Mouse (Mus musculus) heart, postnatal 0 days (tissue): Measurements from ENCODE around the gene Fbrsl1. TPM values are rescaled to one million over a fixed set of nuclear protein-coding genes. Genes with fewer than 3 reads are reported as not detected.

Experiments used
- ATAC-seq: fragments of 200-750 bp; cut with Nextera tagmentation; 2 replicates; pipeline ENCODE4 v1.8.0; 2017; ENCODE audit warnings: low read depth, moderate number of reproducible peaks, moderate library complexity; ENCODE audit not compliant: insufficient read depth
- DNase-seq: peaks from one replicate; pipeline ENCODE4 v3.0.0-alpha.2; 2016; ENCODE audit warnings: low spot score
- H3K27ac ChIP-seq: fragments of 300-500 bp; sonication (generic); 2 replicates; pipeline ENCODE4 v1.5.1; 2014; ENCODE audit warnings: low read depth, mild to moderate bottlenecking
- H3K27me3 ChIP-seq: fragments of 300-500 bp; sonication (generic); 2 replicates; pipeline ENCODE4 v1.6.1; 2014; ENCODE audit warnings: low read length, mixed read lengths; ENCODE audit not compliant: control insufficient read depth, insufficient read depth
- H3K36me3 ChIP-seq: fragments of 300-500 bp; sonication (generic); replicated peaks from 2 replicates; pipeline ENCODE4 v1.6.1; 2014; ENCODE audit warnings: low read length, mixed read lengths; ENCODE audit not compliant: control insufficient read depth, insufficient read depth
- H3K4me1 ChIP-seq: fragments of 300-500 bp; sonication (generic); 2 replicates; pipeline ENCODE4 v1.6.1; 2014; ENCODE audit warnings: antibody characterized with exemption; ENCODE audit not compliant: control insufficient read depth, insufficient read depth
- H3K4me2 ChIP-seq: fragments of 300-500 bp; sonication (generic); 2 replicates; pipeline ENCODE4 v1.6.1; 2014; ENCODE audit warnings: low read depth, mild to moderate bottlenecking, low read length, moderate library complexity
- H3K4me3 ChIP-seq: fragments of 300-500 bp; sonication (generic); 2 replicates; pipeline ENCODE4 v1.5.1; 2014; ENCODE audit warnings: low read depth, low read length
- H3K9ac ChIP-seq: fragments of 300-500 bp; sonication (generic); replicated peaks from 2 replicates; pipeline ENCODE4 v1.6.1; 2014; ENCODE audit warnings: low read depth, low read length, mixed read lengths
- H3K9me3 ChIP-seq: fragments of 300-500 bp; sonication (generic); replicated peaks from 2 replicates; pipeline ENCODE4 v1.6.1; 2016; ENCODE audit warnings: low read length; ENCODE audit not compliant: control insufficient read depth
- CTCF ChIP-seq: IDR thresholded peaks from 2 replicates; pipeline ENCODE4 v1.5.1; 2016; ENCODE audit warnings: antibody characterized with exemption, control low read depth, low read depth
- EP300 ChIP-seq: IDR thresholded peaks from 2 replicates; pipeline ENCODE4 v1.6.1; 2016; ENCODE audit warnings: antibody characterized with exemption, low read depth
- WGBS: fragments of 180-500 bp; shearing (Covaris S2); extraction: QIAGEN DNeasy Blood & Tissue Kit; methylation state at CpG from one replicate; pipeline ENCODE4 v1.1.7; 2014; 5-methylcytosine and 5-hydroxymethylcytosine counted together
- polyA plus RNA-seq: library from polyadenylated mRNA; unstranded; fragments of >200 nt; fragmentation: Nextera tagmentation; extraction: Ambion mirVana; gene quantifications from 2 replicates; pipeline ENCODE4 v1.2.1, GENCODE M21; 2015
- total RNA-seq: library from RNA; depleted of rRNA; stranded (reverse); fragments of >200 nt; gene quantifications from 2 replicates; pipeline ENCODE4 v1.2.3, GENCODE M21; 2014; ENCODE audit warnings: low replicate concordance

Gene Fbrsl1
- total and polyA plus RNA-seq, 2 experiments from 2014 or later = 7.6 to 19.2 TPM

- Histone ChIP-seq H3K27ac (no peak overlapping the region), H3K36me3 (no peaks in the 10 kb centered on the region; the same call in 1 of the 2 replicates), H3K4me1 (peaks cover 19% of the 10 kb centered on the region), H3K27me3 (no peaks in the 10 kb centered on the region), H3K4me3 (no peak overlapping the region), H3K9me3 (no peaks in the 10 kb centered on the region), H3K4me2 (no peak overlapping the region), H3K9ac (no peak overlapping the region)
- TF ChIP-seq EP300 = no peak
- no peak for TF ChIP-seq CTCF
- DNase-seq = no peak
- no peak for ATAC-seq
- 66% methylated on average over 4 of the region's 4 CpGs for WGBS
These were observed 63.0 kb downstream of the Fbrsl1 start for GRCm38 (mm10) chr5:110385263-110385662.

DNA sequence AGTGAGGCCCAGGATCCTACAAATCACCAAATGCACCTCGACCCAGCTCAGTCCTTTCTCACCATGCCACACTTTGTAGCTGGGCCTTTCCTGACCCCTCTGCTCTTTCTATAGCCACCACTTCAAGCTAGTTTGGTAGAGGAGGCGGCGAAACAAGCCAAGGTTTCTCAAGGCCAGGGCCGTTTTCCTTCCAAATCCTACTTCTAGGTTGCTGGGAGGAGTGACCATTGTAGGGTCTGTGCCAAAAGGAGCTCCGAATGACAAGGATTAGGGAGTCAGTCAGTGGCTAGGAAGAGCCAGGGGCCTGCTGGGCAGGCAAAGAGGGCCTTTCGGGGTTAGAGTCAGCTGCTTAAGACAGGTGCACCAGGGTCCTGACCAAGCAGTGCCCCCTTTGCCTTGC lies 63.8 kb downstream of the Fbrsl1 start:
- Histone ChIP-seq H3K4me3 (no peak overlapping the region), H3K27ac (no peak overlapping the region), H3K4me2 (no peak overlapping the region), H3K4me1 (peaks cover 12% of the 10 kb centered on the region), H3K9me3 (no peaks in the 10 kb centered on the region), H3K9ac (no peak overlapping the region), H3K27me3 (no peaks in the 10 kb centered on the region), H3K36me3 (peaks cover 1% of the 10 kb centered on the region; the same call in 1 of the 2 replicates)
- DNase-seq (no peak), ATAC-seq (no peak)
- 88% methylated on average over 6 of the region's 6 CpGs for WGBS
- TF ChIP-seq CTCF (no peak), EP300 (no peak)

GRCm38 (mm10) chr5:110379823-110380222 lies 68.5 kb downstream of the Fbrsl1 start:
- Histone ChIP-seq H3K4me1 (no peaks in the 10 kb centered on the region), H3K27ac (no peak overlapping the region), H3K4me2 (no peak overlapping the region), H3K4me3 (no peak overlapping the region), H3K9ac (no peak overlapping the region), H3K9me3 (no peaks in the 10 kb centered on the region), H3K27me3 (no peaks in the 10 kb centered on the region), H3K36me3 (peaks cover 38% of the 10 kb centered on the region)
- WGBS = 89% methylated on average over 4 of the region's 4 CpGs
- DNase-seq (no peak), ATAC-seq (no peak)
- no peak for TF ChIP-seq CTCF
- no peak for TF ChIP-seq EP300

GRCm38 (mm10) chr5:110379086-110379485 lies 69.2 kb downstream of the Fbrsl1 start:
- TF ChIP-seq EP300 (no peak), CTCF (no peak)
- H3K27ac ChIP-seq = no peak overlapping the region
- WGBS = 85% methylated on average over 15 of the region's 15 CpGs

GRCm38 (mm10) chr5:110378181-110378583 lies 70.1 kb downstream of the Fbrsl1 start:
- ATAC-seq (peak; percentile 30; the same call in 1 of the 2 replicates), DNase-seq (no peak)
- WGBS = 51% methylated on average over 19 of the region's 20 CpGs
- Histone ChIP-seq H3K27ac (no peak overlapping the region), H3K4me2 (no peak overlapping the region), H3K27me3 (no peaks in the 10 kb centered on the region), H3K4me3 (no peak overlapping the region), H3K9ac (no peak overlapping the region), H3K36me3 (peaks cover 53% of the 10 kb centered on the region), H3K9me3 (no peaks in the 10 kb centered on the region), H3K4me1 (no peaks in the 10 kb centered on the region)
- TF ChIP-seq CTCF (no peak), EP300 (no peak)

More at GRCm38 (mm10) chr5:110379086-110379485, 69.2 kb downstream of the Fbrsl1 start:
- H3K36me3 ChIP-seq = peaks cover 44% of the 10 kb centered on the region
- H3K4me3 ChIP-seq = no peak overlapping the region
- no peaks in the 10 kb centered on the region for H3K4me1 ChIP-seq
- H3K9ac ChIP-seq = no peak overlapping the region
- ATAC-seq = no peak
- H3K4me2 ChIP-seq = no peak overlapping the region
- no peaks in the 10 kb centered on the region for H3K27me3 ChIP-seq
- no peak for DNase-seq
- H3K9me3 ChIP-seq = no peaks in the 10 kb centered on the region

DNA sequence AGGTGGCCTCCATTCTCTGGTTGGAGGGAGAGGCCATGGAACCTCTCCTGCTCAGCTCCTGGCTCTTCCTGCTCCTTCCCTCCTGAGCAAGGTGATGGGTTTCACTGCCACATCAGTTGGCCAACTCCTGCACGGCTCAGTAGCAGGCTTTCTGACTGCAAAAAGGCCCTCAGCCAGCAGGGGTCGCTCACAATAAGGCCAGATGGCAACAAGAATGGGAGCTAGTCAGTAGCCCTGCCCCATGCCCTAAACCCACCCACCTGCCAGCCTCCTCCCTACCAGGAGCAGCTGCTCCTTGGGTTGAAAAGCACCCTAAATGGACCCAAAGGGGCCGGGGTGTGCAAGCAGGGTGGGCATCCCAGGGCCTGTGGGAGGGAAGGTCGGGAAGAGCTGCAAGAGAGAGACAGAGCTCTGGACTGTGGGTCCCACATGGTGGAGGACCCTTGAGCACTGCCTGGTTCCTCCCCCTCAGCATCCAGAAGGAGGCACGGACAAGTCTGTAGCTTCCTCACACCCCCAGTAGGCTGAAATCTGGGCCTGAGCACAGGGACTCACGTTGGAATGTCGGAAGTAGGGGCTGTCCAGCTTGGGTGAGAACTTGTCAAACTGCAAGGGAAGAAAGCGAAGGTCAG lies 71.4 kb downstream of the Fbrsl1 start:
- TF ChIP-seq EP300 (no peak), CTCF (peak; percentile 83)
- Histone ChIP-seq H3K4me2 (no peak overlapping the region), H3K4me3 (no peak overlapping the region), H3K9ac (no peak overlapping the region), H3K36me3 (peaks cover 56% of the 10 kb centered on the region), H3K9me3 (no peaks in the 10 kb centered on the region), H3K27me3 (no peaks in the 10 kb centered on the region), H3K4me1 (no peaks in the 10 kb centered on the region), H3K27ac (no peak overlapping the region)
- DNase-seq = peak; percentile 35
- WGBS = 63% methylated on average over 8 of the region's 8 CpGs
- ATAC-seq = peak; percentile 21; the same call in 1 of the 2 replicates
